Mouse (Mus musculus): ENCODE data around the gene Spata2. TPM values are rescaled to one million over a fixed set of nuclear protein-coding genes. Genes with fewer than 3 reads are reported as not detected.

Gene Spata2
- 12.7 and 13.8 TPM in 2 replicates for polyA plus RNA-seq (2015; fragmentation: Nextera tagmentation; extraction: Ambion mirVana)

DNA sequence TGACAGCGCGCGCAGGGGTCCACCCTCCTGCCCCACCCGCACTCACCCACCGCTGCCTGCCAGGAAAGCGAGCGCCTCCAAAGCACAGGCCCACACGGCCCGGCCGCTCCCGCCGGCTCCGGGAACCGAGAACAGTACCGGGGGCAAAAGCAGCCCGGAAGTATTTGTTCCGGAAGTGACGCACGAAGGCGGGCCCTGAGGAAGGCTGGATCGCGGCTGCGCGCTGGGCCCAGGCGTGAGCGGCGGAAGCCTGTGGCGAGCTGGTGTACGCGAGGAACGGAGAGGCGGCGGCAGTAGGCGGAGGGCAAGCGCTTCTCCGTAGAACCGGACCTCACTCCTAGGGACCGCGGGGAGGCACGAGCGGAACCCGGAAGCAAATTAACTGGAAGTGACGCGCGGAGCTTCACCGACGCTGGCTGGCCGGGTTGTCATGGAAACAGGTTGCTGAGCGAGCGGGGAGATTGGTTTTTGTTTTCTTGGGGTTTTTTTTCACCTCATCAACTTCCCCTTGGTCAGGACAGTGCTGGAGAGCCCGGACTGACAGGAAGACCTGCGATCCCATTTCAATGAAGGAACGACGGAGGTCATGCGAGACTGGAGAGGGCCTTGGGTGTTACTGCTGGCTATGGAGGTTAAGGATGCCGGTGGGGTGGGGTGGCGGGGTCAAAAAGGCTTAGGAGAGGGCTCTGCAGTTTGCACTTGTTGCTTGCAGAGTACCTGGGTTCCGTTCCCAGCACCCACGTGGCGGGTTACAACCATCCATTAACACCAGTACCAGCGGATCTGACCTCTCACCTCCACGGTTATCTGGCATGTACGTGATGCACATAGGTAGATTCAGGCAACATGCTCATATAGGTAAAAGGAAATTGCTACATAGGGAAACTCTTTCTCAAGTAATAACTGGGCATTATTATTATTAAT lies at the start of gene Spata2:
Gene Spata2 (minus strand): TSS at position 175 of the 924 bp plus-strand sequence.
- WGBS, result 1% methylated on average over 63 of the region's 63 CpGs
- Histone ChIP-seq H3K36me3 (no peaks in the 10 kb centered on the region), H3K4me2 (replicated peaks) (peak within 1 kb of the TSS; percentile 89), H3K4me3 (replicated peaks) (peak within 1 kb of the TSS; percentile 95), H3K4me1 (replicated peaks) (peaks cover 25% of the 10 kb centered on the region), H3K9me3 (no peaks in the 10 kb centered on the region), H3K27me3 (replicated peaks) (no peaks in the 10 kb centered on the region), H3K9ac (peak within 1 kb of the TSS; percentile 92), H3K27ac (peak within 1 kb of the TSS; percentile 97)
- ATAC-seq, result peak; percentile 95

DNA sequence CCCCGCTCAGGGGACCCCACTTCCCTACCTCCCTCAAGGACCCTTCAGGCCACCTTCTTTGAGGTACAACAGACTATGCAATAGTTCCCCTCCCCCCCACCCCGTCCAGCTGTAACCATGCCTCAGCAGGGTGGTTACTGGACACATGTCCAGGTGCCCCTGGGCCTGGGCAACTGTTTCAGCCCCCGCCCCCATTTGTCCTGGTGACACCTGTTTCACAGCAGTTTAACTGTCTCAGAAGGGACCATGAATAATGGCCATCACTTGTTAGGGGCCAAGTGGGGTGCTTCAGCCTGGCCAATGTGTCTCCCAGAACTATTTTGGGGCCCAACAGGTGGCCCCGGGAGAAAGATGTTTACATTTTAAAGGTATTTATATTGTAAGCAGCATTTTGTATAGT lies 49.7 kb upstream of the Spata2 start:
- H3K4me1 ChIP-seq (replicated peaks), result peaks cover 64% of the 10 kb centered on the region

DNA sequence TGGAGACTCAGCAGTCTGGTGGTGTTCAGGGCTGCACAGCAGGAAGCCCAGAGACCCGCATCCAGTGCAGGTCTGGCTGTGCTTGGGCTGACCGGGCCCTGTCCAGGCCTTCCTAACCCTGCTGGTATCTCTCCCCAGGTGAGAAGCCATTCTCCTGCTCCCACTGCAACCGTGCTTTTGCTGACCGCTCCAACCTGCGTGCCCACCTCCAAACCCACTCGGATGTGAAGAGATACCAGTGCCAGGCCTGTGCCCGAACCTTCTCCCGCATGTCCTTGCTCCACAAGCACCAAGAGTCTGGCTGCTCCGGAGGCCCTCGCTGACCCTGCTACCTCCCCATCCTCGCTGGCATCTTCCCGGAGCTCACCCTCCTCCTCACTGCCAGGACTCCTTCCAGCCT lies 49.1 kb upstream of the Spata2 start:
- peaks cover 67% of the 10 kb centered on the region for H3K4me1 ChIP-seq (replicated peaks)
- no peak overlapping the region for H3K9ac ChIP-seq
- ATAC-seq, result no peak
- H3K9me3 ChIP-seq, result no peaks in the 10 kb centered on the region
- H3K27ac ChIP-seq, result peak overlapping the region; percentile 45
- H3K27me3 ChIP-seq (replicated peaks), result no peaks in the 10 kb centered on the region; the same call in 1 of the 2 replicates
- H3K4me2 ChIP-seq (replicated peaks), result peak overlapping the region; percentile 97
- 80% methylated on average over 12 of the region's 12 CpGs for WGBS
- no peaks in the 10 kb centered on the region for H3K36me3 ChIP-seq
- H3K4me3 ChIP-seq (replicated peaks), result peak overlapping the region; percentile 21; the same call in 1 of the 2 replicates

More for the DNA sequence above, 49.7 kb upstream of the Spata2 start:
- H3K9me3 ChIP-seq, result no peaks in the 10 kb centered on the region
- no peak overlapping the region for H3K9ac ChIP-seq
- peak overlapping the region; percentile 97; the same call in 1 of the 2 replicates for H3K4me2 ChIP-seq (replicated peaks)
- 66% methylated on average over 4 of the region's 4 CpGs for WGBS
- H3K4me3 ChIP-seq (replicated peaks), result no peak overlapping the region
- no peaks in the 10 kb centered on the region; the same call in 1 of the 2 replicates for H3K27me3 ChIP-seq (replicated peaks)
- no peak for ATAC-seq
- H3K27ac ChIP-seq, result peak overlapping the region; percentile 97; the same call in 1 of the 2 replicates
- no peaks in the 10 kb centered on the region for H3K36me3 ChIP-seq

DNA sequence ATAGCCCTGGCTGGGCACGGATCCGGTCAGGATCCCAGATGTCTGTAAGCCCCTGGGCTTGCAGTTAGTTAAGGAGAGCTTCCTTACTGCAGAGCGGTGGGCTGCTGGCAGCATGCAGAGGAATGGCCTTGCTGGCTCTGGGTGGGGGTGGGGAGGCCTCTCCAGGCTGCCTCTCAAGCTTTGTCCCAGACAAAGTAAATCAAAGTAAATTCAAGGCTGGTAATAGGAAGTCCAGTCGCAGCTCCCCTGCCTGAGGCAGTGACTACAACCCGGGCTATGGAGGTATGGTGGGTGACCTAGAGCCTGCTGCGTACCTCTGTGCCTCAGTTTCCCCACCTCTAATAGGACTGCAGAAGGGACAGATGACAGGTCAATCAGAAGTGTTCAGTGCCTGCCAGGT lies 48.6 kb upstream of the Spata2 start:
- peak overlapping the region; percentile 21; the same call in 1 of the 2 replicates for H3K4me3 ChIP-seq (replicated peaks)
- WGBS, result 24% methylated on average over 6 of the region's 6 CpGs
- peaks cover 4% of the 10 kb centered on the region; the same call in 1 of the 2 replicates for H3K27me3 ChIP-seq (replicated peaks)
- peak overlapping the region; percentile 97 for H3K4me2 ChIP-seq (replicated peaks)
- peaks cover 66% of the 10 kb centered on the region for H3K4me1 ChIP-seq (replicated peaks)
- peak overlapping the region; percentile 45 for H3K27ac ChIP-seq
- H3K9me3 ChIP-seq, result no peaks in the 10 kb centered on the region
- ATAC-seq, result no peak
- peak overlapping the region; percentile 37; the same call in 1 of the 2 replicates for H3K9ac ChIP-seq
- no peaks in the 10 kb centered on the region for H3K36me3 ChIP-seq

DNA sequence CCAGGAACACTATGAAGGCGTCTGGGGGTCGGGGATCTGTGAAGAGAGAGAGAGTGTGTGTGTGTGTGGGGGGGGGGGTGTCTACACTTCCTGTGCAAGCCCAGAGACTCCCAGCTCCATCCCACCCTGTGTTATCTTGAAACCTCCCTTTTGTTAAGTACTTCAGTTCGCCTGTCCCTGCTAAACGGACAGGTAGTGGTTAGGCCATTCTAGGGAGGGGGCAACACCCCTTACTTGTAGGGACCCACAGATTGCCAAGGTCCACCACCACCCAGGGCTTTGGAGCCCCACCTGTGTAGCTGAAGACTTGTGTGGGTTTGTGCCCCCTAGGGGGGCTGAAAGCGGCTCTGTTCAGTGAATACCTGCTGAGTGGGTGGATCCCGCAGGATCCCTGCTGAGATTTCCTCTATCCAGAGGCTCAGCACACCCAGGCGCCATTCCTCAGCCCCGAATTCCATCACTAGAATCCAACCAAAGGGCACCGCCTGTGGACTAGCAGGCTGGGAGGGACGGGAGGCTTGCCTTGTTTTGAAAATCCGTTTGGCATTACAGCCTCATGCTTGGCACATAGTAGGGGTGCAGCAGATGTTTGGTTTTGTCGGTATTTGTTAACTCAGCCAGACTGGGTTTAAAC lies 47.9 kb upstream of the Spata2 start:
- WGBS, result 35% methylated on average over 12 of the region's 12 CpGs
- Histone ChIP-seq H3K27ac (peak overlapping the region; percentile 45), H3K4me3 (replicated peaks) (peak overlapping the region; percentile 59), H3K27me3 (replicated peaks) (peaks cover 4% of the 10 kb centered on the region), H3K36me3 (no peaks in the 10 kb centered on the region), H3K9me3 (no peaks in the 10 kb centered on the region), H3K4me2 (replicated peaks) (peak overlapping the region; percentile 97), H3K9ac (peak overlapping the region; percentile 38), H3K4me1 (replicated peaks) (peaks cover 66% of the 10 kb centered on the region)
- ATAC-seq, result no peak

DNA sequence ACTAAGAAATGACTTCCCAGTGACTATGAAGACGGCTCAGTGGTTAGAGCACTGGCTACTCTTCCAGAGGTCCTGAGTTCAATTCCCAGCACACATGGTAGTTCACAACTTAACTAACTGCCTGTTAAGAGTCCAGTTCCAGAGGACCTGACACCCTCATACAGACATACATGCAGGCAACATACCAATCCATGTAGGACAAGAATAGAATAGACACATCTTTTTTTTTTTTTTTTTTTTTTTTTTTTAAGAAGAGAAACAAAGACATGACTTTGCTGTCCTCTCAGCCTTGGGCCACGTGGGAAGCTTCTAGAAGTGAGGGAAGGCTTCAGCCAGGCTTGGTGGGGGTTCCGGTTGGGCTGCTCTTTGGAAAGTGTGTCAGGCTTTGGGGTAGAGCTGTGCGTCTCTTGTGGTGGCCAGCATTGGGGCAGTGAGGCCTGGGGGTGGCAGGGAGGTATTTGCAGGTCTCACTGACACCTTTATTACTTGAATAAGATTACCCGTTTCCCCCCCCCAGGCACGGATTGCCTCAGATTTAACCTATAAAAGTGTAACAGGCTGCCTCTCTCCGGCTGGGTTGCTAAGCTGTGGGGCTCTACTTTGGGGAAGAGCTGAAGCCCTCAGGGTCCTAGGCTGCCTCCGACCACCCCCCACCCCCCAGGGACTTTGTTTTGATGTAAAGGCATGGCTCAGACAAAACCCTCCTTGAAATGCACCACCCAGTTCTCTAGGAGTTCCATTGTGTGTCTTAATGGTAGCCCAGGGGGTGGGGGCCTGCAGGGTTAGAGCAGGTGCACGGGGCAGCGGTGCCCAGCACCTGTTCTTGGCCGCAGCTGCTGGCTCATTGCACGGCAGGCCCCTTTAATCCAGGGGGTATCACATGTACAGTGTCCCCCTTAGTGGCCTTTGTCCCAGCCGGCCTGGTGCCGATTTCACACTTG lies 47.1 kb upstream of the Spata2 start:
- Histone ChIP-seq H3K36me3 (no peaks in the 10 kb centered on the region), H3K4me2 (replicated peaks) (peak overlapping the region; percentile 97), H3K9me3 (no peaks in the 10 kb centered on the region), H3K4me1 (replicated peaks) (peaks cover 66% of the 10 kb centered on the region), H3K9ac (peak overlapping the region; percentile 38), H3K4me3 (replicated peaks) (peak overlapping the region; percentile 59), H3K27me3 (replicated peaks) (peaks cover 4% of the 10 kb centered on the region), H3K27ac (0 out of 2 replicates have a peak overlapping the region, but pooled peaks have one; percentile 19)
- no peak for ATAC-seq
- 41% methylated on average over 14 of the region's 14 CpGs for WGBS

DNA sequence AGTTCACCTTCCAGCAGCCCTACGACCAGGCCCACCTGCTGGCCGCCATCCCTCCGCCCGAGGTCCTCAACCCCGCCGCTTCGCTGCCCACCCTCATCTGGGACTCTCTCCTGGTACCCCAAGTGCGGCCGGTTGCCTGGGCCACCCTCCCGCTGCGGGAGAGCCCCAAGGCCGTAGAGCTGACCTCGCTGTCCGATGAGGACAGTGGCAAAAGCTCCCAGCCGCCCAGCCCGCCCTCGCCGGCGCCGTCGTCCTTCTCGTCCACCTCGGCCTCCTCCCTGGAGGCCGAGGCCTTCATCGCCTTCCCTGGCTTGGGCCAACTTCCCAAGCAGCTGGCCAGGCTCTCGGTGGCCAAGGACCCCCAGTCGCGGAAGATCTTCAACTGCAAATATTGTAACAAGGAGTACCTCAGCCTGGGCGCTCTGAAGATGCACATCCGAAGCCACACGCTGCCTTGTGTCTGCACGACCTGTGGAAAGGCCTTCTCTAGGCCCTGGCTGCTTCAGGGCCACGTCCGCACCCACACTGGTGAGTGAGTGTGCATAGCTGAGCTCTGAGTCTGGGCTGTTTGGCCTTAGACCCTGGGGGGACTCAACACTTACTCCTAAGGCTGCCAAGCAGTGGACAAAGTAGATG lies 46.1 kb upstream of the Spata2 start:
- peak overlapping the region; percentile 19 for H3K27ac ChIP-seq
- peaks cover 59% of the 10 kb centered on the region for H3K4me1 ChIP-seq (replicated peaks)
- peak overlapping the region; percentile 97 for H3K4me2 ChIP-seq (replicated peaks)
- peaks cover 4% of the 10 kb centered on the region for H3K27me3 ChIP-seq (replicated peaks)
- H3K4me3 ChIP-seq (replicated peaks), result peak overlapping the region; percentile 59
- H3K9ac ChIP-seq, result peak overlapping the region; percentile 64
- no peak for ATAC-seq
- 35% methylated on average over 34 of the region's 34 CpGs for WGBS
- H3K9me3 ChIP-seq, result no peaks in the 10 kb centered on the region
- H3K36me3 ChIP-seq, result no peaks in the 10 kb centered on the region

DNA sequence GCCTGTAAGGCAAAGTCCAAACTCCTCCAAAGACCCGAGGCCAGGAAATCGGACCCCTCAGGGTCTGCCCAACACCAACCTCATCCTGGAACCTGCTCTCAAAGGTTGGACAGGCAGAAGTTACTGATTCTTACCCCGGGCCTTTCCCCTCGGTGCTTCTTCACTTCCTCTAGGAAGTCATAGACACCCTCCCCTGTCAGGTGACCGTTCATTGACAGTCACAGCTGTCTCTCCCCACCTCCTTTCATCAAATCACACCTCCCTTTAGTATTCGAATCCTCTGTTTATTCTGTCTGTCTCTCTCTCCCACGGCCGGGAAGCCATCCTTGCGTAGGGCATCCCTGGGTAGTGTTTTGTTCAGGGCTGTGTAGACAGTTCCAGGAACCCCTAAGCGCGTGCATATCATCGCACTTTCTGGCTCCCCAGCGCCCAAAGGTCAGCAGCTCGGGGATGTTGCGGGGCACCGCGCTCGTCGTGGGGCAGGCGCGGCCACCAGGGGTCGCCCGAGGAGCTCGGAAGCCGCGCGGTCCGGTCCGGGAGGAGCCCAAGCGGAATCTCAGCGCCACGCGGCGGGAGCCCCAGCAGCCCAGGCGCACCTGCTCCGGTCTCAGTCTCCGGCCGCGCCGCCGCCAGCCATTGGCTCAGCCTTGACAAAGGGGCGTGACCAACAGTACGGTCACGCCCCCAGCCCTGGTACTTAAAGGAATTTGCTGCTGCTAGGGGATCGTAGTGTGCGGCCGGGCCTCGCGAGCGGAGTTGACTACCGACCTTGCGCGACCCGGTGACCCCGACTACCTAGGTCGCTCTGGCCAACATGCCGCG lies 45.0 kb upstream of the Spata2 start, which contains the start of gene Snai1:
Gene Snai1 (plus strand): TSS at position 720 of the 822 bp plus-strand sequence.
- H3K4me2 ChIP-seq (replicated peaks), result peak within 1 kb of the TSS; percentile 97
- peak within 1 kb of the TSS; percentile 19 for H3K27ac ChIP-seq
- H3K27me3 ChIP-seq (replicated peaks), result peaks cover 4% of the 10 kb centered on the region
- peaks cover 48% of the 10 kb centered on the region for H3K4me1 ChIP-seq (replicated peaks)
- no peaks in the 10 kb centered on the region for H3K9me3 ChIP-seq
- no peaks in the 10 kb centered on the region for H3K36me3 ChIP-seq
- WGBS, result under 1% methylated on average over 58 of the region's 58 CpGs
- H3K4me3 ChIP-seq (replicated peaks), result peak within 1 kb of the TSS; percentile 59
- peak; percentile 98 for ATAC-seq
- H3K9ac ChIP-seq, result peak within 1 kb of the TSS; percentile 64

DNA sequence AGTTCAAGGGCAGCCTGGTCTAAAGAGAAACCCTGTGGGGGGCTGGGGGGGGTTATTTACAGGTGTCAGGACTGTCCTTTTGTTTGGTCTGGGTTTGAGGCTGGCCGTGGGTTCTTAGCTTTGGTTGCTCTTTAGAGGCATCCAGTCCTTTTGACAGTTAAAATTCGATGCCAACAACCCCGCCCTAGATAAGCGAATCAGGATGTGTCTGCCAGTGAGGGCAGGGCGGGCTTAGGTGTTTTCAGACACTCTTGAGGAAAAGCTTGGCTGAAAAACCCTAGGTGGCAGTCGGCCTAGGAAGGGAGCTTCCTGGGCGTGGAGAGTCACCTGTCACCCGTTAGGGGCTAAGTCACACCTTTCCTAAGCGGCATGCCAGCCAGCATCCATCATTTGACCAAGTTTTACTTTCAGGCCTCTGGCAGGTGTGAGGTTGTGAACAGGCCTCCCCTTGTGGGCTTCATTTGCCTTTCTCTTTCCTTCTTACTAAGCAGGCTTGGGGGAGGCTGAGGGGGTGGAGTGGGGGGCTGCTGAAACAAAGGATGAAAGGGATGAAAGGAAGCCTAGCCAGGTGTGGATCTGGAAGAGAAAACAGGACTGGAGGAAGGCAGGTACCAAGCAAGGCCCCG lies 43.7 kb upstream of the Spata2 start:
- H3K4me3 ChIP-seq (replicated peaks), result no peak overlapping the region
- H3K9ac ChIP-seq, result no peak overlapping the region
- WGBS, result 38% methylated on average over 10 of the region's 10 CpGs
- peaks cover 4% of the 10 kb centered on the region for H3K27me3 ChIP-seq (replicated peaks)
- no peak overlapping the region for H3K27ac ChIP-seq
- H3K9me3 ChIP-seq, result no peaks in the 10 kb centered on the region
- H3K36me3 ChIP-seq, result no peaks in the 10 kb centered on the region
- ATAC-seq, result no peak
- peaks cover 35% of the 10 kb centered on the region for H3K4me1 ChIP-seq (replicated peaks)
- H3K4me2 ChIP-seq (replicated peaks), result no peak overlapping the region

DNA sequence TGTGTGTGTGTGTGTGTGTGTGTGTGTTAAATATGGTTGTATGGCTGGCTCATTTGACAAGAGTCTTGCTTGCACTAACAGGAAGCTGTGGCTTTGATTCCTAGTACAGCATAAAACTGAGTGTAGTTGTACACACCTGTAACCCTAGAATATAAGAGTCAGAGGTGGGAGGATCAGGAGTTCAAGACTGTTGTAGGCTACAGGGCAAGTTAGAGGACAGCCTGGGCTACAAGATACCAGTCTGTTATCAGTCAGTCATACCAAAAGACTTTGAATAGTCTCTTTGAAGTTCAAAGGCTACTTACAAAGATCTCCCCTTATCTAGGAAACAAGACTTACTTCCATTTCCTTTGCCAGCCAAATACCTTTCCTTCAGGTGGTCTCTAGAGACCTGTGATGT lies 41.2 kb upstream of the Spata2 start:
- Histone ChIP-seq H3K27me3 (replicated peaks) (peaks cover 4% of the 10 kb centered on the region), H3K9me3 (no peaks in the 10 kb centered on the region), H3K27ac (no peak overlapping the region), H3K4me3 (replicated peaks) (no peak overlapping the region), H3K4me1 (replicated peaks) (peaks cover 18% of the 10 kb centered on the region), H3K4me2 (replicated peaks) (no peak overlapping the region), H3K36me3 (no peaks in the 10 kb centered on the region), H3K9ac (no peak overlapping the region)
- no peak for ATAC-seq
